ENCODE assay signal across 22 mouse cellular contexts in genomic region chr2:142433126-142433525, GRCm38 (mm10).
DNase-seq lines count a peak whose midpoint lies in the region; ATAC-seq and TF ChIP-seq lines count a peak whose summit lies in the region.
"Had no signal": no experiment of that assay in that cellular context is flagged by ENCODE, and none has a peak within 500 bp of the region (broad histone marks: within the 10 kb centered on the region; RNA-seq: fewer than 3 reads in every experiment).

No protein-coding gene starts in this region.

- DNase-seq in embryo, embryonic 11 days = peak; percentile 51
- DNase-seq in embryo, embryonic 9.5 days (ENCODE audit: extremely low spot score) = no peak
- DNase-seq in neural tube, embryonic 11.5 days (ENCODE audit: low spot score) = peak; percentile 25
- no peak for DNase-seq in neural tube, embryonic 10.5 days (ENCODE audit: extremely low spot score, low spot score)
- DNase-seq in embryonic facial prominence, embryonic 11.5 days (ENCODE audit: low spot score) = peak; percentile 69
- peak; percentile 70 for DNase-seq in limb, embryonic 14.5 days (ENCODE audit: low spot score)
- DNase-seq in adrenal gland, postnatal 4 days (ENCODE audit: low spot score in 2 of 2) = no peak
- no peak for DNase-seq in kidney, postnatal 36 days
- DNase-seq: adrenal gland, postnatal 10 days; cerebellum, adult 2 months; cerebellum, postnatal 14 days; gastrocnemius, postnatal 14 days; heart, adult 2 months; heart, postnatal 14 days had no signal

- ATAC-seq in neural tube, embryonic 11.5 days (ENCODE audit: insufficient read depth, low FRiP score, low TSS enrichment) = no peak
- ATAC-seq in embryonic facial prominence, embryonic 11.5 days (replicated peaks; ENCODE audit: insufficient number of reproducible peaks, low FRiP score, low TSS enrichment, low read depth) = no peak
- peak; percentile 15; the same call in 1 of the 2 replicates for ATAC-seq in limb, embryonic 14.5 days (ENCODE audit: low FRiP score, low read depth)
- ATAC-seq: forebrain, embryonic 14.5 days; intestine, embryonic 16.5 days had no signal

- no peaks in the 10 kb centered on the region for H3K9me3 ChIP-seq in neural tube, embryonic 11.5 days (ENCODE audit: control insufficient read depth, low read length)
- no peaks in the 10 kb centered on the region for H3K9me3 ChIP-seq in embryonic facial prominence, embryonic 11.5 days (replicated peaks; ENCODE audit: control insufficient read depth, low read length)
- H3K9me3 ChIP-seq in limb, embryonic 14.5 days (ENCODE audit: control insufficient read depth, low read length) = no peaks in the 10 kb centered on the region
- H3K9me3 ChIP-seq: embryonic facial prominence, embryonic 15.5 days; forebrain, embryonic 10.5 days; heart, embryonic 15.5 days had no signal

- H3K4me1 ChIP-seq in neural tube, embryonic 11.5 days (ENCODE audit: control insufficient read depth, insufficient read depth, low read length) = no peaks in the 10 kb centered on the region
- no peaks in the 10 kb centered on the region for H3K4me1 ChIP-seq in embryonic facial prominence, embryonic 11.5 days (ENCODE audit: control insufficient read depth, insufficient read depth, low read length)
- no peaks in the 10 kb centered on the region; the same call in 1 of the 2 replicates for H3K4me1 ChIP-seq in limb, embryonic 14.5 days (ENCODE audit: control insufficient read depth, insufficient read depth, low read length)
- H3K4me1 ChIP-seq: heart, embryonic 15.5 days had no signal

- TF ChIP-seq POLR2A in limb, embryonic 14.5 days (IDR thresholded peaks at IDR 0.05; ENCODE audit: borderline replicate concordance, extremely low read depth, insufficient read depth, insufficient read length) = no peak

- no peaks in the 10 kb centered on the region for H3K27me3 ChIP-seq in neural tube, embryonic 11.5 days (ENCODE audit: control insufficient read depth, insufficient read depth, low read length)
- H3K27me3 ChIP-seq in embryonic facial prominence, embryonic 11.5 days (ENCODE audit: control insufficient read depth, insufficient read depth, low read length) = no peaks in the 10 kb centered on the region
- no peaks in the 10 kb centered on the region for H3K27me3 ChIP-seq in limb, embryonic 14.5 days (ENCODE audit: control insufficient read depth, insufficient read depth, low read length)
- H3K27me3 ChIP-seq: embryonic facial prominence, embryonic 15.5 days; heart, embryonic 15.5 days had no signal

- WGBS in neural tube, embryonic 11.5 days = 61% methylated on average over 7 of the region's 7 CpGs
- 59% methylated on average over 7 of the region's 7 CpGs for WGBS in embryonic facial prominence, embryonic 11.5 days
- WGBS in limb, embryonic 14.5 days = 47% methylated on average over 7 of the region's 7 CpGs

- no peak overlapping the region for H3K9ac ChIP-seq in neural tube, embryonic 11.5 days (ENCODE audit: low read length)
- H3K9ac ChIP-seq in embryonic facial prominence, embryonic 11.5 days (replicated peaks; ENCODE audit: low read length) = no peak overlapping the region
- no peak overlapping the region for H3K9ac ChIP-seq in limb, embryonic 14.5 days (ENCODE audit: low read depth, low read length, severe bottlenecking)
- H3K9ac ChIP-seq: embryonic facial prominence, embryonic 15.5 days; heart, embryonic 15.5 days; hindbrain, embryonic 14.5 days had no signal

- H3K4me3 ChIP-seq in neural tube, embryonic 11.5 days (ENCODE audit: low read depth, low read length) = no peak overlapping the region
- H3K4me3 ChIP-seq in embryonic facial prominence, embryonic 11.5 days (ENCODE audit: low read depth, low read length) = no peak overlapping the region
- H3K4me3 ChIP-seq in limb, embryonic 14.5 days (replicated peaks; ENCODE audit: low read length) = no peak overlapping the region
- H3K4me3 ChIP-seq: embryonic facial prominence, embryonic 15.5 days; erythroblast, embryonic 14.5 days; forebrain, embryonic 10.5 days; heart, adult 2 months; heart, embryonic 15.5 days had no signal

- no peak overlapping the region for H3K4me2 ChIP-seq in neural tube, embryonic 11.5 days (ENCODE audit: low read depth)
- H3K4me2 ChIP-seq in embryonic facial prominence, embryonic 11.5 days (ENCODE audit: low read depth, low read length) = no peak overlapping the region
- no peak overlapping the region for H3K4me2 ChIP-seq in limb, embryonic 14.5 days (replicated peaks; ENCODE audit: low read depth, low read length, severe bottlenecking)
- H3K4me2 ChIP-seq: embryonic facial prominence, embryonic 15.5 days; heart, embryonic 11.5 days; heart, embryonic 15.5 days; hindbrain, embryonic 14.5 days had no signal

- no peak overlapping the region for H3K27ac ChIP-seq in neural tube, embryonic 11.5 days (ENCODE audit: low read depth, low read length)
- H3K27ac ChIP-seq in embryonic facial prominence, embryonic 11.5 days (replicated peaks; ENCODE audit: low read depth, low read length) = no peak overlapping the region
- no peak overlapping the region for H3K27ac ChIP-seq in limb, embryonic 14.5 days (replicated peaks; ENCODE audit: low read depth, low read length)
- H3K27ac ChIP-seq: embryonic facial prominence, embryonic 15.5 days; forebrain, embryonic 10.5 days; heart, adult 2 months; heart, embryonic 15.5 days; hindbrain, embryonic 14.5 days had no signal

- no peaks in the 10 kb centered on the region for H3K36me3 ChIP-seq in neural tube, embryonic 11.5 days (ENCODE audit: control insufficient read depth, insufficient read depth, low read length)
- no peaks in the 10 kb centered on the region for H3K36me3 ChIP-seq in embryonic facial prominence, embryonic 11.5 days (replicated peaks; ENCODE audit: control insufficient read depth, insufficient read depth, low read depth, low read length)
- H3K36me3 ChIP-seq in limb, embryonic 14.5 days (ENCODE audit: control insufficient read depth, insufficient read depth, low read length) = no peaks in the 10 kb centered on the region
- H3K36me3 ChIP-seq: embryonic facial prominence, embryonic 15.5 days; forebrain, embryonic 10.5 days; heart, embryonic 15.5 days had no signal

Comparison
In these comparisons a context has a peak if more than half of its experiments do, and no peak if none do; other contexts are left out.
1. DNase-seq: peak in embryo, embryonic 11 days (single experiment), neural tube, embryonic 11.5 days (single experiment), embryonic facial prominence, embryonic 11.5 days (single experiment) and limb, embryonic 14.5 days (single experiment); none in embryo, embryonic 9.5 days (single experiment), neural tube, embryonic 10.5 days (single experiment), adrenal gland, postnatal 4 days (0 of 2) and kidney, postnatal 36 days (0 of 2).